Mouse (Mus musculus) myocyte (in vitro differentiated cells): ENCODE measurements around the gene Kif26b.

Experiments
- CEBPB ChIP-seq: IDR thresholded peaks from 2 replicates; pipeline ENCODE4 v1.6.1; 2011; ENCODE audit warnings: mild to moderate bottlenecking, moderate library complexity; ENCODE audit not compliant: poor library complexity, insufficient read depth, severe bottlenecking
- MYOD1 ChIP-seq, 3 experiments: IDR thresholded peaks; one replicate each; pipeline ENCODE4 v1.6.1; 2011; ENCODE audit warnings: control low read depth in 2 of 3, low read depth in 2 of 3, mild to moderate bottlenecking in 2 of 3, moderate library complexity in 1 of 3; ENCODE audit not compliant: insufficient read length in 2 of 3, control insufficient read depth in 1 of 3
- POLR2A ChIP-seq: IDR thresholded peaks from one replicate; pipeline ENCODE4 v1.6.1; 2011; ENCODE audit warnings: low read depth, mild to moderate bottlenecking, control low read depth, moderate library complexity; ENCODE audit not compliant: insufficient read length

- TF ChIP-seq MYOD1 (IDR thresholded peaks at IDR 0.05; ENCODE audit: control insufficient read depth in 1 of 3, insufficient read length in 2 of 3, low read depth in 2 of 3) (no peak), POLR2A (no peak), CEBPB (no peak)
Measured at GRCm38 (mm10) chr1:178840311-178840710, 311.4 kb downstream of the Kif26b start.
